Mouse (Mus musculus) c-Kit-positive CD71-positive TER-119-negative erythroid progenitor cells, embryonic 14.5 days (primary cell): ENCODE data around the gene 2210418O10Rik.
"Not testable (repeated sequence)": the region's sequence is repeated elsewhere in the genome, so short reads cannot be mapped to it uniquely, and the experiment has no call there.

ENCODE experiments used
- DNase-seq: peaks from one replicate; pipeline ENCODE4 v3.0.0-alpha.2; 2013; ENCODE audit warnings: low read depth

Gene 2210418O10Rik

GRCm38 (mm10) chr2:176226269-176226668, at the start of gene 2210418O10Rik:
2210418O10Rik (plus strand) TSS chr2:176226569.
- DNase-seq, result not testable (repeated sequence)

GRCm38 (mm10) chr2:176248519-176248918, 22.1 kb downstream of the 2210418O10Rik start:
- DNase-seq, result not testable (repeated sequence)
